In the genomic region with DNA sequence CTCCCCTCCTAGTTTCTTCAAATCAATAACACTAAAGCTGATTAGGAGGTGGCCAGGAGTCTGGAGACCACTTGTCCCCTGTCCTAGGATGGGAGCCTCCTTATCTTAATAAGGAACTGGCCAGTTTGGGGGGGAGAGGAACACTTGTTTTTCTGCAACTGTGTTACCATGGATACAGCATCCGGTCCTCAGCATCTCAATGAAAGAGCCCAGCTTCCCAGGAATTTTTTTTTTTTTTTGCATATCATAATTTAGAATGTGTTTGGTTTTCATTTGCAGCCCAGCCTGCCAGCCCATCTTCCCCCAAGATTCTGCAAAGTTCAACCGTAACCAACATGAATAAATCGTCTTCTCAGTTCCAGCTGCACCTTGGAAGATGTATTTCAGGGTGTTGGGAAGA, we compare ENCODE assay signal across 21 mouse cellular contexts.
A peak's percentile ranks its signal among the peaks of the same experiment; 100 is the strongest.
DNase-seq lines count a peak whose midpoint lies in the region; ATAC-seq and TF ChIP-seq lines count a peak whose summit lies in the region.
"Had no signal": no experiment of that assay in that cellular context is flagged by ENCODE, and none has a peak within 500 bp of the region (broad histone marks: within the 10 kb centered on the region; RNA-seq: fewer than 3 reads in every experiment).

No protein-coding gene starts in this region.

- no peaks in the 10 kb centered on the region for H3K27me3 ChIP-seq in forebrain, postnatal 0 days (ENCODE audit: insufficient read depth, low read length)
- H3K27me3 ChIP-seq in forebrain, embryonic 11.5 days (ENCODE audit: control insufficient read depth, insufficient read depth, low read length), result no peaks in the 10 kb centered on the region; the same call in 1 of the 2 replicates
- no peaks in the 10 kb centered on the region for H3K27me3 ChIP-seq in midbrain, embryonic 15.5 days (replicated peaks)
- H3K27me3 ChIP-seq in midbrain, embryonic 13.5 days, result peaks cover 6% of the 10 kb centered on the region; the same call in 1 of the 2 replicates
- H3K27me3 ChIP-seq: embryonic facial prominence, embryonic 15.5 days; heart, embryonic 12.5 days; intestine, embryonic 15.5 days had no signal

- H3K9ac ChIP-seq in forebrain, postnatal 0 days, result no peak overlapping the region
- no peak overlapping the region for H3K9ac ChIP-seq in forebrain, embryonic 11.5 days (ENCODE audit: low read length)
- H3K9ac ChIP-seq in midbrain, embryonic 15.5 days, result no peak overlapping the region
- H3K9ac ChIP-seq in midbrain, embryonic 13.5 days (replicated peaks), result no peak overlapping the region
- H3K9ac ChIP-seq: embryonic facial prominence, embryonic 15.5 days; heart, embryonic 12.5 days; hindbrain, embryonic 14.5 days; intestine, embryonic 15.5 days had no signal

- no peaks in the 10 kb centered on the region for H3K36me3 ChIP-seq in forebrain, postnatal 0 days (ENCODE audit: insufficient read depth)
- H3K36me3 ChIP-seq in forebrain, embryonic 11.5 days (ENCODE audit: control insufficient read depth, insufficient read depth, low read length), result no peaks in the 10 kb centered on the region
- no peaks in the 10 kb centered on the region for H3K36me3 ChIP-seq in midbrain, embryonic 15.5 days (replicated peaks)
- no peaks in the 10 kb centered on the region for H3K36me3 ChIP-seq in midbrain, embryonic 13.5 days
- H3K36me3 ChIP-seq: embryonic facial prominence, embryonic 15.5 days; forebrain, embryonic 10.5 days; heart, embryonic 12.5 days; hindbrain, embryonic 10.5 days; intestine, embryonic 15.5 days had no signal

- WGBS in forebrain, postnatal 0 days, result 38% methylated on average over 3 of the region's 3 CpGs
- WGBS in forebrain, embryonic 11.5 days, result 55% methylated on average over 3 of the region's 3 CpGs
- WGBS in midbrain, embryonic 15.5 days, result 42% methylated on average over 3 of the region's 3 CpGs
- WGBS in midbrain, embryonic 13.5 days, result 57% methylated on average over 3 of the region's 3 CpGs

- H3K4me3 ChIP-seq in forebrain, postnatal 0 days (ENCODE audit: low read depth, low read length), result no peak overlapping the region
- no peak overlapping the region for H3K4me3 ChIP-seq in forebrain, embryonic 11.5 days (ENCODE audit: low read depth, low read length)
- no peak overlapping the region for H3K4me3 ChIP-seq in midbrain, embryonic 15.5 days
- no peak overlapping the region for H3K4me3 ChIP-seq in midbrain, embryonic 13.5 days (replicated peaks)
- H3K4me3 ChIP-seq: embryonic facial prominence, embryonic 15.5 days; erythroblast, embryonic 14.5 days; forebrain, embryonic 10.5 days; gastrocnemius, adult 2 months; heart, embryonic 12.5 days; hindbrain, embryonic 10.5 days; intestine, embryonic 15.5 days had no signal

- peak; percentile 50 for DNase-seq in forebrain, postnatal 0 days
- DNase-seq in forebrain, embryonic 11.5 days (ENCODE audit: low spot score), result no peak
- peak; percentile 14 for DNase-seq in brain, embryonic 18.5 days (ENCODE audit: low read depth, low spot score)
- no peak for DNase-seq in retina, embryonic 14.5 days (ENCODE audit: low spot score)
- DNase-seq: adrenal gland, adult 8-10 months; adrenal gland, postnatal 36 days; cerebellum, adult 18-20 months; cerebellum, adult 9-11 months; cerebellum, postnatal 36 days; gastrocnemius, adult 2 months; gastrocnemius, postnatal 25 days had no signal

- no peaks in the 10 kb centered on the region; the same call in 1 of the 2 replicates for H3K4me1 ChIP-seq in forebrain, postnatal 0 days (ENCODE audit: insufficient read depth)
- peaks cover 5% of the 10 kb centered on the region; the same call in 1 of the 2 replicates for H3K4me1 ChIP-seq in forebrain, embryonic 11.5 days (replicated peaks; ENCODE audit: control insufficient read depth, insufficient read depth, low read length)
- peaks cover 8% of the 10 kb centered on the region for H3K4me1 ChIP-seq in midbrain, embryonic 15.5 days
- H3K4me1 ChIP-seq in midbrain, embryonic 13.5 days (replicated peaks), result peaks cover 3% of the 10 kb centered on the region; the same call in 1 of the 2 replicates
- H3K4me1 ChIP-seq: embryonic facial prominence, embryonic 15.5 days; heart, embryonic 12.5 days; hindbrain, embryonic 10.5 days; intestine, embryonic 15.5 days had no signal

- no peak for TF ChIP-seq CTCF in forebrain, postnatal 0 days (IDR thresholded peaks at IDR 0.05; ENCODE audit: low read depth)

- peak; percentile 72 for ATAC-seq in forebrain, postnatal 0 days
- ATAC-seq in forebrain, embryonic 11.5 days (replicated peaks; ENCODE audit: low FRiP score), result no peak
- ATAC-seq in midbrain, embryonic 15.5 days (replicated peaks), result no peak
- ATAC-seq in midbrain, embryonic 13.5 days, result no peak
- no peak for ATAC-seq in megakaryocyte progenitor cell, adult 5-6 weeks (replicated peaks; ENCODE audit: poor library complexity)
- ATAC-seq: intestine, embryonic 15.5 days had no signal

- H3K9me3 ChIP-seq in forebrain, postnatal 0 days (ENCODE audit: low read length), result no peaks in the 10 kb centered on the region
- H3K9me3 ChIP-seq in forebrain, embryonic 11.5 days (ENCODE audit: control insufficient read depth, low read length), result no peaks in the 10 kb centered on the region
- H3K9me3 ChIP-seq in midbrain, embryonic 15.5 days, result no peaks in the 10 kb centered on the region
- no peaks in the 10 kb centered on the region for H3K9me3 ChIP-seq in midbrain, embryonic 13.5 days
- H3K9me3 ChIP-seq: embryonic facial prominence, embryonic 15.5 days; forebrain, embryonic 10.5 days; hindbrain, embryonic 10.5 days; intestine, embryonic 15.5 days had no signal

- no peak overlapping the region for H3K4me2 ChIP-seq in forebrain, postnatal 0 days (ENCODE audit: low read depth)
- H3K4me2 ChIP-seq in forebrain, embryonic 11.5 days (ENCODE audit: low read depth, low read length, severe bottlenecking), result no peak overlapping the region
- H3K4me2 ChIP-seq in midbrain, embryonic 15.5 days, result no peak overlapping the region
- no peak overlapping the region for H3K4me2 ChIP-seq in midbrain, embryonic 13.5 days (replicated peaks)
- H3K4me2 ChIP-seq: embryonic facial prominence, embryonic 15.5 days; heart, embryonic 12.5 days; hindbrain, embryonic 14.5 days; intestine, embryonic 15.5 days had no signal

- peak overlapping the region; percentile 66 for H3K27ac ChIP-seq in forebrain, postnatal 0 days (ENCODE audit: low read depth, low read length)
- no peak overlapping the region for H3K27ac ChIP-seq in forebrain, embryonic 11.5 days (ENCODE audit: low read depth, low read length)
- peak overlapping the region; percentile 27; the same call in 1 of the 2 replicates for H3K27ac ChIP-seq in midbrain, embryonic 15.5 days
- H3K27ac ChIP-seq in midbrain, embryonic 13.5 days, result no peak overlapping the region
- H3K27ac ChIP-seq: embryonic facial prominence, embryonic 15.5 days; forebrain, embryonic 10.5 days; gastrocnemius, adult 2 months; hindbrain, embryonic 10.5 days; hindbrain, embryonic 14.5 days; intestine, embryonic 15.5 days had no signal

Comparison
In these comparisons a context has a peak if more than half of its experiments do, and no peak if none do; other contexts are left out.
1. DNase-seq: peak in forebrain, postnatal 0 days (single experiment) and brain, embryonic 18.5 days (single experiment); none in forebrain, embryonic 11.5 days (single experiment) and retina, embryonic 14.5 days (single experiment).
2. H3K27ac ChIP-seq: peak in forebrain, postnatal 0 days (single experiment) and midbrain, embryonic 15.5 days (single experiment); none in forebrain, embryonic 11.5 days (single experiment) and midbrain, embryonic 13.5 days (single experiment).